Mouse (Mus musculus): Measurements from ENCODE around the gene Elmo3.

DNA sequence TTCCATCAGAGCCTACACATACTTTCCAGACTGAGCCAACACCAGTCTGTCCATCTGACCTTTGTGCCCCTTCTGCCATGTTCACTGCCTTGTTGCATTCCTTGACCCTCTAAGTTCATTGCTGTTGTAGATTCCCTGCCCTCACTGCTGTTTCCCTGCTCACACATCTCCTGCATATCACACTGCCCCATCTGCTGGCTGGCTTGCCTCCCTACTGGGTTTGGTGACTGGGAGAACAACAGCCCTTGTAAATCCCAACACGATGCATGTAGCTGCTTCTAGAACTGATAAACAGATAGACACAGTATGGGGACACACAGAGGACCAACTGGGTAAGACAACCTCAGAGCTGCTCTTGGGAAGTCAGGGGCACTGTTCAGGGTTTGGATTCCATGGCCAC, 6.3 kb downstream of the Elmo3 start:
- no peak for TF ChIP-seq EP300 (IDR thresholded peaks at IDR 0.05; ENCODE audit: insufficient read depth, low read depth, low read length)
- TF ChIP-seq CTCF (IDR thresholded peaks at IDR 0.05), result no peak
- no peak for TF ChIP-seq POLR2A (IDR thresholded peaks at IDR 0.05; ENCODE audit: insufficient read depth, low read depth, low read length)
